Mouse (Mus musculus) bone marrow macrophage, adult 2 months (primary cell): ENCODE data around the gene Acvr2b. TPM values are rescaled to one million over a fixed set of nuclear protein-coding genes. Genes with fewer than 3 reads are reported as not detected.

Source experiments
- H3K27ac ChIP-seq: 2 replicates; pipeline ENCODE4 v1.5.1; 2012; ENCODE audit warnings: low read depth, low read length; ENCODE audit not compliant: insufficient read depth
- H3K4me1 ChIP-seq: 2 replicates; pipeline ENCODE4 v1.6.1; 2012; ENCODE audit warnings: low read length; ENCODE audit not compliant: control insufficient read depth, insufficient read depth
- H3K4me3 ChIP-seq: 2 replicates; pipeline ENCODE4 v1.5.1; 2012; ENCODE audit warnings: mild to moderate bottlenecking, low read length, moderate library complexity; ENCODE audit not compliant: insufficient read depth
- CTCF ChIP-seq: IDR thresholded peaks from 2 replicates; pipeline ENCODE4 v1.5.1; 2012; ENCODE audit warnings: low read depth, mild to moderate bottlenecking, low read length, moderate library complexity
- POLR2A ChIP-seq: IDR thresholded peaks from 2 replicates; pipeline ENCODE4 v1.6.1; 2012; ENCODE audit warnings: mild to moderate bottlenecking, low read depth, low read length, borderline replicate concordance
- polyA plus RNA-seq: library from polyadenylated mRNA; stranded (reverse); fragments of >200 nt; gene quantifications from 2 replicates; pipeline ENCODE4 v1.2.4, GENCODE M21; 2012; ENCODE audit not compliant: missing spikeins, insufficient read depth, insufficient read length

Gene Acvr2b
- polyA plus RNA-seq, 1 experiment = 5.1 TPM

GRCm38 (mm10) chr9:119435855-119436254 lies 33.9 kb downstream of the Acvr2b start:
- Histone ChIP-seq H3K4me3 (no peak overlapping the region), H3K27ac (peak overlapping the region; percentile 70), H3K4me1 (peaks cover 22% of the 10 kb centered on the region)
- TF ChIP-seq CTCF (no peak), POLR2A (no peak)

GRCm38 (mm10) chr9:119438065-119438464 lies 36.1 kb downstream of the Acvr2b start:
- no peak for TF ChIP-seq POLR2A
- TF ChIP-seq CTCF = no peak
- Histone ChIP-seq H3K4me3 (no peak overlapping the region), H3K4me1 (peaks cover 22% of the 10 kb centered on the region), H3K27ac (no peak overlapping the region)

- TF ChIP-seq POLR2A (no peak), CTCF (no peak)
- no peak overlapping the region for H3K27ac ChIP-seq
- peaks cover 22% of the 10 kb centered on the region for H3K4me1 ChIP-seq
- no peak overlapping the region for H3K4me3 ChIP-seq
Measured at GRCm38 (mm10) chr9:119438498-119439000, 36.6 kb downstream of the Acvr2b start.

- Histone ChIP-seq H3K4me1 (peaks cover 5% of the 10 kb centered on the region; the same call in 1 of the 2 replicates), H3K4me3 (peak within 1 kb of the TSS; percentile 80), H3K27ac (no peak within 1 kb of the TSS)
- 0 out of 2 replicates have a peak, but pooled peaks have one; percentile 18 for TF ChIP-seq POLR2A
- TF ChIP-seq CTCF = no peak
Measured at GRCm38 (mm10) chr9:119444738-119445429, 43.0 kb downstream of the Acvr2b start, which contains the start of gene Exog. Exog (plus strand) TSS chr9:119444943.

- H3K4me3 ChIP-seq = peak overlapping the region; percentile 80
- H3K4me1 ChIP-seq = peaks cover 5% of the 10 kb centered on the region; the same call in 1 of the 2 replicates
- TF ChIP-seq CTCF (no peak), POLR2A (no peak)
- H3K27ac ChIP-seq = 0 out of 2 replicates have a peak overlapping the region, but pooled peaks have one; percentile 9
Measured at GRCm38 (mm10) chr9:119445737-119446136, 43.8 kb downstream of the Acvr2b start.

GRCm38 (mm10) chr9:119455967-119456366 lies 54.0 kb downstream of the Acvr2b start:
- no peak for TF ChIP-seq POLR2A
- TF ChIP-seq CTCF = no peak
- no peak overlapping the region for H3K4me3 ChIP-seq
- H3K4me1 ChIP-seq = peaks cover 2% of the 10 kb centered on the region; the same call in 1 of the 2 replicates
- no peak overlapping the region for H3K27ac ChIP-seq

- H3K4me3 ChIP-seq = no peak overlapping the region
- no peak overlapping the region for H3K27ac ChIP-seq
- H3K4me1 ChIP-seq = peaks cover 2% of the 10 kb centered on the region; the same call in 1 of the 2 replicates
- TF ChIP-seq POLR2A (no peak), CTCF (no peak)
Measured at GRCm38 (mm10) chr9:119457122-119457521, 55.2 kb downstream of the Acvr2b start.

- Histone ChIP-seq H3K27ac (no peak overlapping the region), H3K4me3 (no peak overlapping the region), H3K4me1 (no peaks in the 10 kb centered on the region)
- TF ChIP-seq POLR2A (no peak), CTCF (peak; percentile 56; the same call in 1 of the 2 replicates)
Measured at GRCm38 (mm10) chr9:119460410-119460809, 58.5 kb downstream of the Acvr2b start.

- Histone ChIP-seq H3K27ac (no peak overlapping the region), H3K4me1 (no peaks in the 10 kb centered on the region), H3K4me3 (no peak overlapping the region)
- TF ChIP-seq CTCF = no peak
- no peak for TF ChIP-seq POLR2A
Measured at GRCm38 (mm10) chr9:119465056-119465455, 63.1 kb downstream of the Acvr2b start.

- H3K27ac ChIP-seq = no peak overlapping the region
- TF ChIP-seq POLR2A (no peak), CTCF (no peak)
- no peak overlapping the region for H3K4me3 ChIP-seq
- no peaks in the 10 kb centered on the region for H3K4me1 ChIP-seq
Measured at GRCm38 (mm10) chr9:119465595-119465994, 63.7 kb downstream of the Acvr2b start.
